Mouse (Mus musculus): Measurements from ENCODE around the gene Vps29.

GRCm38 (mm10) chr5:122336554-122337294 is 17.4 kb upstream of the Vps29 start:
- TF ChIP-seq EP300 (IDR thresholded peaks at IDR 0.05; ENCODE audit: low read depth), result no peak
- TF ChIP-seq CTCF (IDR thresholded peaks at IDR 0.05; ENCODE audit: low read depth), result no peak
